Mouse (Mus musculus) embryonic fibroblast, embryonic 13.5 days (primary cell): ENCODE results near the gene Npas3.

ENCODE experiments used
- CTCF ChIP-seq: IDR thresholded peaks from 2 replicates; pipeline ENCODE4 v1.5.1; 2011; ENCODE audit warnings: mild to moderate bottlenecking, control low read depth, low read length, moderate library complexity, borderline replicate concordance; ENCODE audit not compliant: insufficient read depth
- POLR2A ChIP-seq: IDR thresholded peaks from 2 replicates; pipeline ENCODE4 v1.6.1; 2011; ENCODE audit warnings: low read depth, mild to moderate bottlenecking, control low read depth, low read length, moderate library complexity

DNA sequence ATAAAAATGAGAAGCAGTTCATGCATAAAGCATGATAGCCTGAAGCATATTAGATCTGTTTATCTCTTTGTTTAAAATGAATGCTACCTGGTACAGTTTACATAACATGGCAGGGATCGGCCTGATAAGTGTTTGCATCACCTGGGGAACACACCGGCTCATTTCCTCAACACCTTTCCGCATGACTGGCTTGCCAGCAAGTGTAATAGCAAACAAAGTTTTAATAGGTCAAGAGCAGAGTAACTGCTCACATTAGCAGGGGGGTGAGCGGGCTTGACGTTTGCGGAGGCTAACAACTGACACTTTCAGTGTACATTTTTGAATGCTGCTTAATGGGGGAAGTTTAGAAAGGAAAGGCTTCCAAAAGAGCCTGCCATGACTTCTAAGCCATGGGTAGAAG, 724.9 kb downstream of the Npas3 start:
- TF ChIP-seq POLR2A, result no peak
- TF ChIP-seq CTCF, result no peak
